Mouse (Mus musculus) embryo, embryonic 10.5 days (tissue): ENCODE results near the gene Wdr74.

Experiments used
- DNase-seq: peaks from one replicate; pipeline ENCODE4 v3.0.0-alpha.2; 2015; ENCODE audit warnings: low spot score

The Wdr74 gene

DNA sequence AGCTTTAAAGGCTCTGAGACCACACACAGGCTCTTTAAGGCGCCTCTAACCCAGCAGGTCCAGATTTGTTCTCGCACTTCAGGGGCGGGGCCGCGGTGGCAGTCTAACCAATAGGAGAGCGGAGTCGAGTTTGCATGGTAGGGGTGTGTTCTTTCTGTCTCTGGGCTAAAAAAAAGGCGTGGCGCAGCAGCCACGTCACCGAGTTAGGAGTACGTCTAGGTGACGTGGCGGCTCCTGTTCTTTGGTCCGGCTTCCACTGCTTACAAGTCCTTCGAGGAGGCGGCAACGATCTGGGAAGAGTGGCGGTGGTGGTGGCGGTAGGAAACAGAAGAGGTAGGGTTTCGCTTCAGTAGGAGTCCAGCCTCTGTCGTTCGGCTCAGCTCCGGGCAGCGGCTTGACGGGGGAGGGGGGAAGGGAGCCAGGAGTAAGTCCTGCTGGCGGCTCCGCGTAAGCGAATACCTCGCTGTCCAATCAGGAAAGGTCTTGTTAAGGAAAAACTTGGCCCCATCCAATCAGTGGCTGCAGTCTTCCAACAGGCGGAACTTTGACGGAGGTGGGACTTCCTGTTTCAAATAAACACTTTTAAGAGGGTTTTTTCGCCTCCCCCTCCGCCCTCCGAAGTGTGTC, 5.7 kb downstream of the Wdr74 start, which contains the start of gene Stx5a:
Gene Stx5a (plus strand): TSS at position 171 of the 627 bp plus-strand sequence.
- peak; percentile 99 for DNase-seq

DNA sequence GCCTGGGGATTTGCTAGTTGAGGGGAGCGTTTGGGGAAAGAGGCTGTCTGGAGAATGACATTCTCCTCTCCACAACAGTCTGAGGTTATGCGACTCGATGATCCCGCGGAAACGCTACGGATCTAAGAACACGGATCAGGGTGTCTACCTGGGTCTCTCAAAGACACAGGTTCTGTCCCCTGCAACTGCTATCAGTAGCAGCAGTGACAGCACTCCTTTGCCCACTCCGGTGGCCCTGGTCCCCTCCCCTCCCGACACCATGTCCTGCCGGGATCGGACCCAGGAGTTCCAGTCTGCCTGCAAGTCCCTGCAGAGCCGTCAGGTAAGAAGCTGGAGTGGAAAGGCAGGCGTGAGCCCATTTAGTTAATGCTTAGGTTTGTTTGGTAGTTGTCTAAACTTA, 6.5 kb downstream of the Wdr74 start:
- no peak for DNase-seq

DNA sequence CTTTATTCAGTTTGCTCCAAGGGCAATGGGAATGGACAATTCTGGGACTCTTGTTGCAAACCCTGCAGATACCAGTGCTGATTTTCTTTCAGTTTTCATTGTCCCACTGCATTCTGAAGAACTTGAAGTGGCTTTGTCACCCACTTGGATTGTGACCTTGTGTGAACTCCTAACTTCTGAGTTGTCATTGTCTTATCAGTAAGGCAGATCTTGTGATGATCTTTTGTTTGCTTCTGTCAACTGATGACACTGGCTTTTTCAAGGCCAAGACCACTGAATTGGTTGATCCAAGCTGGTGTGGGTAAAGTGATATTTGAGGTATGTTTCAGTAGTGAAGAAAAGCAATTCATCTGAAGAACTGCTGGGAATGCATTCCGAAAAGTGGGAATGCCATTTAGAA, 9.8 kb downstream of the Wdr74 start:
- DNase-seq: no peak

DNA sequence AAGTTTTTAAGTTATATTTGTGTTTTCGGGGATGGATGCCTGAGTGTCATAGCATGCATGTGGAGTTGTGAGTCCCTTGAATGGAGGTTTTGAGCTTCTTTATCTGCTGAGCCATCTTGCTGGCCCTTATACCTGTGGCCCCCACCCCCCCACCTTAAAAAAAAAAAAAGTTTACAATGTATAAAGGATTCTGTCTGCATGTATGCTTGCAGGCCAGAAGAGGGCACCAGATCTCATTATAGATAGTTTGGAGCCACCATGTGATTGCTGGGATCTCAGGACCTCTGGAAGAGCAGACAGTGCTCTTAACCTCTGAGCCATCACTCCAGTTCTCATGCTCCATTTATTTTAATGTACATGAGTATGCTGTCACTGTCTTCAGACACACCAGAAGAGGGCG, 11.7 kb downstream of the Wdr74 start:
- no peak for DNase-seq

DNA sequence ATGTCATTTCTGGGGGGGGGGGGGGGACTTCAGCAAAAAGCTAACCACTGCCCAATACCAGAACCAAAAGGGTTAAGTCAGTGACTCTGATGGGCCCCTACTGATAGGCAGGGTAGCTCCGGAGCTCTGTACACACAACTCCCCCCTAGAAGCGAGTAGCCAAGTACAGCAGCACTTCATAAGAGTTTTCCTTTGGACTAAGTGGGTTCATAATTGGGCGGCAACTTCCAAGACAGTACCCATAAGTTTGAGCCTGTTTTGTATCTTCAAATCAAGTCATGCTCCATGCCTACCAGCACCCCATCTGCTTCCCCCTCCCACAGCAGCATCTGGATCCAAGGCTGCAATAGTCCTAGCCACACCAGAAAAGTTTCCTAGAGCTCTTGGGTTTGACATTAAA, 20.0 kb downstream of the Wdr74 start:
- DNase-seq: no peak

DNA sequence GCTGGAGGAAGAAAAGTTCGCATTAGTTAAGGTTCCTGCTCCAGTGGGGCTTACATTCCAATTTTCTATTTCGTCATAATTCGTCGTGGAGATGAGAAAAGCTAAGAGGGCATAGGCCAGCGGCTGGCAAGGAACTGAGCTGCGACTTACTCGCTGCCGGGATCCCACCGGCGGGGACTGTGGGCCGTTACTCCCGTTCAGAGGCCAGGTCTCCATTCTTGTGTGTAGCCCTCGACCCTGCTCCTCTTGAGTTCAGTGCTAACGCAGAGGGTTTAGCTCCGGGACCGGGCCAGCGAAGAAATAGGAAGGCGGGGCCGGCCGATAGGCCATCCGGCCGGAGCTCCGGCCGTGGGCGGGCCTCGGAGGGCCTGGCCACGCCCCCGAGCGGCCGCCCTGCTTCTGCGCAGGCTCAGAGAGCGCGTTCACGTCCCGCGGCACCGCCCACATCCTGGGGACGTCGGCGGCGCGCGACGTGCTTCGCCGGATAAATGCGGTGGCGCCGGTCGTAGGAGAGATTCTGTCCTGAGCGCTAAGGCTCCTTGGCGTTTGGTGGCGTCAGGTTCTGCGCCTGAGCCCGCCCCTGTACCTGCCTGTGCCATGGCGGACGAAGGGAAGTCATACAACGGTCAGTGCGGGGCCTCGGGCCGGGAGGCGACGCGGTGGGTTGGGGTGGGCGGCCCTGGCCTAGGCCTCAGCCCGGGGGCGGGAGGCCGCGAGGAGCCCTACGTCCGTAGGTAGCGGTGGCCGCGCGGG, 21.2 kb downstream of the Wdr74 start, which contains the start of gene Nxf1:
Gene Nxf1 (plus strand): TSS at position 439 of the 753 bp plus-strand sequence.
- DNase-seq: peak; percentile 97

DNA sequence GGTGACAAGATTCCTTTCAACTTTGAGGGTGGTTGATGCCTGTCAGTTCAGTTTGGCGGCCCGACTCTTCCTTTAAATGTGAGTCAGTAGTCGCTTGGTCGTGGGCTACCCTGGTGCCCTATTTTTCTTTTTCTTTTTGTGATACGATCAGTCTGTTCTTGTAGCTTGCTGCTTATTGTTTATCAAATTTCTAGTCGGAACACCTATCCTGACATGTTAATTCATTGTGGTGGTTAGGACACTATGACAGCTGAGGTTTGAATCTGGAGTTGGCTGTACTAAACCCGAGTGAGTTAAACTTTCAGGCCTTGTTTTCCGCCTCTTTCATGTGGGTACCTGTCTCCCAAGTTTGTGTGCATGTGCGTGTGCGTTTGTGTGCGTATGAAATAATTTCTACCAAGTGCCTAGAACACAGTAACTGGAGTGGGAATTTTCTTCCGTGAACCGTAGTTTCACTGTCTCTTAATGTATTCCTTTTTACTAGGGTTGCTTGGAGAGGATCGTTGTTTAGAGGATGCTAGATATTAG, 21.9 kb downstream of the Wdr74 start:
- no peak for DNase-seq

DNA sequence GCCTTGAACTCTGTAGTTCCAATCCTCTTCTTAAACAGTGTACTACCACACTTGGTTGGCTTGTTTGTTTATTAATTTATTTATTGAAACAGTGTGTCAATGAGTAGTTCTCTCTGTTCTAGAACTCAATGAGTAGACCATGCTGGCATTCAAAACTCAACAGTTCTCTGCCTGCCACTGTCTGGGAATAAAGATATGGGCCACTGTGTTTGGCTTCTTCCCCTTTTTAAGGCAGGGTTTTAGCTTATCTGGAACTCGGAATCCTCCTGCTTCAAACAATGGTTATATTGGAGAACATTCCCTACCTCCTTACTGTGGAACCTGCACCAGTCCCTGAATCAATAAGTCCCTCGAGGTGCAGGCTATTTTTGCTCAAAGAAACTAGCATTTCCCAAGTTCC, 23.3 kb downstream of the Wdr74 start:
- DNase-seq: no peak

DNA sequence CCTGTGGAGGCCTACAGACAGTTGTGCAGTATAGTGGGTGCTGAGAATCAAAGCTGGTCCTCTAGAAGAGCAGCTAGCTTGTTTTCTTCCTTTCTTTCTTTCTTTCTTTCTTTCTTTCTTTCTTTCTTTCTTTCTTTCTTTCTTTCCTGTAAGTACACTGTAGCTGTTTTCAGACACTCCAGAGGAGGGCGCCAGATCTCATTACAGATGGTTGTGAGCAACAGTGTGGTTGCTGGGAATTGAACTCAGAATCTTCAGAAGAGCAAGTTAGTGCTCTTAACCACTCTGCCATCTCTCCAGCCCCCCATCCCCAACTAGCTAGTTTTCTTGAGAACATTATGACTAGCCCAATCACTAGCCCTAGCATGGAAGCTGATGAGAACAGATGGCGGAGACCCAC, 25.1 kb downstream of the Wdr74 start:
- DNase-seq: no peak

DNA sequence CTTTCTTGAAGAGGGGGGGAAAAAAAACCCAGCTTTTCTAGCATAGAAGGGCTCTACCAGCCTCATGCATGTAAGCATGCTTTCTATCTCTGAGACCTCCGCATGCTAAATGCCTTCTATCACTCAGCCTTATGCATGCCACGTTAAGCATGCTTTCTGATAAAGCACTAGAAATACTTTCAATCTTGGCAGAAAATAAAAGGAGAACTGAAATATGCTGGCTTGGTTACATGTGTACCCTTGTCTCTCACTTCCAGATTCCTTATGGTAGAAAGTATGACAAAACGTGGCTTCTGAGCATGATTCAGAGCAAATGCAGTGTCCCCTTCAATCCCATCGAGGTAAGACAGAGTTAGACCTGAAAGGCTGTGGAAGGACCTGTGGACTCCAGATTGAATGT, 27.6 kb downstream of the Wdr74 start:
- no peak for DNase-seq

DNA sequence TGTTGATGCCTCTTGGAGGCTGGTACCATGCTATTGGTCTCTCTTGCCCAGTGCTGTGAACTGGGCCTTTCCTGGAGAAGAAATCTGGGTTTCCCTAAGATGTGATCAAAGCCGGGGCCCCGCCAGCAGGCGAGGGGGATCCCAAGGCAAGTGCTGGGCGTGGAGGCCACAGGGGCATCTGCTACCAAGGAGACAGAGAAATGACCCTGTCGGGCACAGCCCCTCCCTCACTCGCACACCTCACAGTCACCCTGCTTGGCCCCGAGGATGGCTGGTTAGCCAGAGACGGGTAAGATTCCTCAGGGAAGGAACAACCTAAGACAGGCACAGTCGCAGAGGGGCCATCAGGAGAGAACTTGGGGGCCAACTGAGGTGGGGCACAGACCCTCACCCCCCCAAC, 29.9 kb downstream of the Wdr74 start:
- DNase-seq: no peak

DNA sequence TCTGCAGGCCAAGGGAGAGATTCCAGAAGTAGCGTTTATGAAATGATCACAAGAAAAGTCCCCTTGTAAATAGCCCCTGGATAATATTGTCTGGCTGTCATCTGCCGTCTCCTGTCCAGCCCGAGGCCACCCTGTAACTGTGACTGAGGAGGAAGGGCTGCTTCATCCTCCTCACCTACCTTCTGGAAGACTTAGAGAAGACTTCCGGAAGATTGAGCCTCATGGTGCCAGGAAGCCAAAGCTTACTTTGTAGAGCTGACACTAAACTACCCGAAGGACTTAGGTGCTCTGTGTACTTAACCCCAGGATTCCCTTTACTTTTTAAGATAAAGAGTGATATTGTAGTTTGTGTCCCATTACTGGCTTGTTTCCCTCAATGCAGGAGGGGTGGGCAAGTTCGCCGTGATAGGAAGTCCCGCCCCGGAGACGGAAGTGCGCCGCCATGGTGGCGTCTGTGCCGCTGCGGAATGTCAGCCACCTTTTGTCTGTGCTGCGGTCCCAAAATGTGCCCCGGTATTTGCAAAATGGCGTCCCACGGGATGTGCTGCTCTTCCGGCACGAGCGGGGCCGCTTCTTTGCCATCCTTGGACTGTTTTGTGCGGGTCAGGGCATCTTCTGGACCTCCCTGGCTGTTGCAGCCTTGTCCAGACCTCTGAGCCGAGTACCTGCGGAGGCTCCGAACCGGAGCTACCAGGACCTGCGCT, 35.1 kb downstream of the Wdr74 start, which contains the start of gene Tmem223:
Gene Tmem223 (plus strand): TSS at position 430 of the 704 bp plus-strand sequence.
- peak; percentile 84 for DNase-seq

DNA sequence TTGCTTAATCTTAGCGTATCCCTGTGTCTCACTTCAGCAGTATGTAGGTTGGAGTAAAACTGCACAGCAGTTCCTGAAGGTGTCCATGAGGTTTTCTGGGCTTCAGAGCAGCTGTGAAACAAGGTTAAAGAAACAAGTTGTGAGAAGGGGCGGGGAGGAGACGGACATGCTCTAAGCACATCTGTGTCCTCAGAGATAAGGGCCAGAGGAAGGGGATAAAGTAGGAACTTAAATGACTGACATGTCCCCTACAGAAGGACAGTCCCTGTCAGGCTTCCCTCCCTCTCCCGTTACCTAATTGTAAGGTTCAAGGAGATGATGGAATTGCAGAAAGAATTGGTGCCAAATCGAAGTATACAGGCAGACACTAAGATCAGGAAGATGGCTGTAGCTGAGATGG, 37.4 kb downstream of the Wdr74 start:
- no peak for DNase-seq

DNA sequence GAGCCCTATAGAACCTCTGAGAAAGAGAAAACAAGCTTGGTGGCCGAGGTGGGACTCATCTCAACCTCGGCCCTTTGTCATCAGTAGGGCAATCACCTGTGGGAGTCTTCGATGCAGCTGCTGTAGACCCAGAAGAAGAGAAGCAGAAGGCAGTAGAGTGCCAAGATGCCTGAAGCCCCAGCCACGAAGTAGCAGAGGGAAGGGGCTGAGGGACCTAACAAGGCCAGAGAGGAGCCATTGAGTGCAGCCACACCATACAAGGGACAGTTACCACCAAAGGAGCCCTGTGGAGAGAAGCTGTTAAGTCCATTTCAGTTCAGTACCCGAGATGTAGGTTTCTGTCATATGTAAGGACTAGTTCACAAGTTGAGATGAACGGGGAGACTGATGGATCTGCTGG, 37.8 kb downstream of the Wdr74 start:
- DNase-seq: no peak

DNA sequence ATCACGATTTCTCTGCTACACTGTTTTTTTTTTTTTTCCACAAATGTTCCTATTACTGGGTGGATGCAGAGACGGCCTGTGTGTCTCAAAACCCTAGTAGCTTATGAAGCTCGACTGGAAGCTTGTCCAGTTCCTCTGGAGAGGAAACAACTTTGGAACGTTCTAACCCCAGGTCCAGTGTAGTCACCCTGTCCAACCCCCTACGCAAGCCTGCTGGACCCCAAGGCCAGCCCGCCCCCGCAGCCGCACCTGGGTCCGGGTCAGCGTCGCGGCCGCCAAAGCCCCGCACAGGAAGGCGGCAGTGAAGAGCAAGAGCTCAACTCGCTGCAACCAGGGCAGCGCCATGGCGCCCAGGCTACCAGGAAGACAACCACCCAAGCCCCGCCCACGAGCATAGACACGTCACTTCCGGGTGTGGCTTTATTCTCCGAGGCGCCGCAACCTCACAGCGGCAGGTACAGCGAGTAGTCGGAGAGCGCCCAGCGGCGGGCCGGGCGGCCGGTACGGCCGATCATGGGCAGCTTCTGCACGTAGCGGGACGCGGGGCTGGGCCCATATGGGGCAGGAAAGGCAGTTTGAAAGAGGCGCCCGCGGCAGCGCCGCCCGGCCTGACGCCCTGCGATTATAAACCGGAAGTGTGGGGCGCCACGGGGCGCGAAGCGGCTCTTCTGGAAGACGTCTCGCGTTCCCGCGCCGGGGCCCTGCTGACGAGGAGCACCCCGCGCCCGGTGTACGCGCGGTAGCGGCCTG, 38.6 kb downstream of the Wdr74 start, which contains the start of gene Tmem179b:
Gene Tmem179b (minus strand): TSS at position 382 of the 750 bp plus-strand sequence.
- peak; percentile 98 for DNase-seq

DNA sequence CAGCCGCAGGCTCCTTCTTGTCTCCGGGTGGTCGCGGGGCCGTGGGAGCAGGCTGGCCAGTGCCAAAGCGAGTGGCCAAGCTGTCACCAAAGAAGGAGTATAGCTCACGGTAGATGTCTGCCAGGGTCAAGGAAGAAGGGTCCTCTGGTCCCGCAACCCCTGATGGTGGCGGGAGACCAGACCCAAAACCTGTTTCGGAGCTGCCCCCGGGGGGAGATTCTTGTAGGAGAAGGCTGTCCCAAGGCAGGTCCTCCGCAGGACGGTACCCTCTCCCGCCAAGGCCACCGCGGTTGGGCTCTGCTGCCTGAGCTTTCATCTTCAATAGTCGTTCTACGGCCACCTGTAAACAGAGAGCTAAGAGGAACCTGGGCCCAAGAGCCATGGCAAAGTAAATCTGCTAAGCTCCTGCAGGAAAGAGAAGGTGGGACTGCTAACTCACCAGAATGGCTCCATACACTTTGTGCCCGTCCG, 39.4 kb downstream of the Wdr74 start:
- DNase-seq: peak; percentile 30

DNA sequence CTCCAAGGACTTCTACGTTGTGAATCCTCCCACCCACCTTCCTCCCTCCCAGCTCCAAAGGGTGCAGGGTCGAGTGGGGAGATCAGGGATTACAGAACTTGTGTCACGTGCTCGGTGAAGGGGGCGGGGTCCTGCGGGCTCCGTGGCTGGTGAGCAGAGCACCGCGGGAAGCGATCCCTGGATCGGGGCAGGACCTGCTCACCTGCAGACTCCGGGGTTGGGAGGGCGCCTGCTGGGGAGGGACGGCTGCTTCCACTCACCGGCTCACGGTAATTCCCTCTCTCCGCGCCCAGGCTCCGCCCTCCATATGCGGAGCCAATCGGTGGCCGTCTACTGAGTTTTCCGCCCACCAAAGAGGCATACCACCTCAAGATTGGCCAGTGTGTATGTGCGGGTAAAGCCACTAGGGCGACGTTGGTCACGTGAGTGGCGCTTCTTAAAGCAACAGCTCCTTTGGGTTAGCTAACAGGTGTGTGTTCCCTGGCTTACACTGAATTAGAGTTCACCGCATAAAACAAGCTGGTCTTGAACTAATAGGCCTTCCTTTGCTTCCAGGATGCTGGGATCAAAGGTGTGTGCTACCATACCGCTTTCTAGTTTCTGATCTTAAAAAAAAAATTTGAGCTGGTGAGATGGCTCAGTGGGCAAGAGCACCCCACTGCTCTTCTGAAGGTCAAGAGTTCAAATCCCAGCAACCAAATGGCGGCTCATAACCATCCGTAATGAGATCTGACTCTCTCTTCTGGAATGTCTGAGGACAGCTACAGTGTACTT, 50.6 kb downstream of the Wdr74 start, which contains the start of gene Taf6l:
Gene Taf6l (minus strand): TSS at position 410 of the 774 bp plus-strand sequence.
- DNase-seq: peak; percentile 96

DNA sequence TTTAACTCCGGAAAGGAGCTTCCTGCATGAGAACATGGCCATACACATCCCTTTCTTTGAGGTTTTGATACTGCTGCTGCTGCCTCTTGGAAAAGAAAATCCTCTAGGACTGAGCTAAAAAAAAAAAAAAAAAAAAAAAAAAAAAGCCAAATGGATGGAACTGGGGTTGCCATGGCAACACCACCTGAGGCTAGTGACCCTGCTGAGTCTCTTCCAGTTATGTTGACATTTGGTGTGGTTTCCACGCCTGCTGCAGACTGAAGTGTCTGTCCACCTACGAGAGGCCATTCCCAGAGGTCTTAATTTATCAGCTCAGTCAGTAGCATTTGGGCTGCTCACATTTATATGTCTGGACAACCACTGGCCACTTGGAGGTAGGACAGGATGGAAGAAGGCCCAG, 52.9 kb downstream of the Wdr74 start:
- peak; percentile 57 for DNase-seq

DNA sequence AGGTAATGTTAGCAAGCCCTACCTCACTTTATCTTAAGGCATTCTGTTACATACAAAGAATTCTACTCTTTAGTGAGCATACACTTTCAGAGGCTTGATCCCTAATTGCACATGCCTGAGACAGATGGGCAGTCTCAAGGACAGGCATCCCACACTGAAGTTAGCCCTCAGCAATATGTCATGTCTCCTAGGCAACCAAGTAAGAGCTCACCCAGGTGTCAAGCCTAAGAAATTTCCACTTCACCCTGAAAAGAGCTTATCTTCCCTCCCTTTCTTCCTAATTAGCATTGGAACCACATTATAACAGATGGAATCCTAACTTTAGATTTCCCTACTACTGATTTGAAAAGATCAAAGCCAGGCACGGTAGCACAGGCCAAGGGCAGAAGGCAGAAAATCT, 53.5 kb downstream of the Wdr74 start:
- DNase-seq: no peak

DNA sequence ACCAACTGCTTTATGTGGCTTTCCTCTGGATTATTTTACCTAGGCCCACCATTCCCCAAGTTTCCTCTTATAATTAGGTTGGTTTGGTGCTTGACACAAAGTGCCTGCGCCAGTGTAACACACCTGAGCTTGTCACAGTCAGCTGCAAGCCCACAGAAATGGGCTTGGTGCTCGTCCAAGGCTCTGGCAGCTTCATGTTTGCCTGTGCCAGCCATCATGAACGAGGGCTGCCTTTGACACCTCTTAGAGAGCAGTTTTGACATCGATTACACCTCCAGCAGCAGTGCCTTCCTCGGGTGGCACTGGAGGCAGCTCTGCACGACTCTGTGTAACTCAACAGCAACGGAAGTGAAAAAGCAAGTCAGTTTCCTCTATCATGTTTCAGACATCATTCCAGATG, 54.5 kb downstream of the Wdr74 start:
- no peak for DNase-seq
